Mouse (Mus musculus): ENCODE results near the gene B4galnt2. TPM values are rescaled to one million over a fixed set of nuclear protein-coding genes. Genes with fewer than 3 reads are reported as not detected.

The B4galnt2 gene
- total RNA-seq, 4 experiments from 2014 or later = not detected

GRCm38 (mm10) chr11:95827168-95827447 is 87.6 kb downstream of the B4galnt2 start:
- DNase-seq (ENCODE audit: low spot score in 2 of 2) = no peak

- DNase-seq (ENCODE audit: low spot score in 2 of 2) = no peak
Observed at GRCm38 (mm10) chr11:95826317-95827167, 88.1 kb downstream of the B4galnt2 start.

GRCm38 (mm10) chr11:95825625-95826024 is 89.1 kb downstream of the B4galnt2 start:
- no peak for DNase-seq (ENCODE audit: low spot score in 2 of 2)

- DNase-seq (ENCODE audit: low spot score in 2 of 2) = peak; percentile 36 to 60
Observed at GRCm38 (mm10) chr11:95824877-95825243, 89.8 kb downstream of the B4galnt2 start.

GRCm38 (mm10) chr11:95824071-95824876 is 90.4 kb downstream of the B4galnt2 start, which contains the start of gene Phospho1:
Phospho1 (plus strand) TSS chr11:95824499.
- peak; percentile 72 to 85 for DNase-seq (ENCODE audit: low spot score in 2 of 2)

- DNase-seq (ENCODE audit: low spot score in 2 of 2) = no peak
Observed at GRCm38 (mm10) chr11:95822437-95822836, 92.3 kb downstream of the B4galnt2 start.

- no peak for DNase-seq (ENCODE audit: low spot score in 2 of 2)
Observed at GRCm38 (mm10) chr11:95821511-95821910, 93.2 kb downstream of the B4galnt2 start.

GRCm38 (mm10) chr11:95819138-95819537 is 95.6 kb downstream of the B4galnt2 start:
- no peak for DNase-seq (ENCODE audit: low spot score in 2 of 2)

Small RNAs within 50 kb of the gene (microRNA-seq; reads per million reads assigned to microRNA genes)
- gene Mir3063 = 0 reads per million in 2 experiments

Other genes with a start within 250 kb of the B4galnt2 start
- gene Phb, start 247.9 kb downstream of the B4galnt2 start, total RNA-seq (2022) = 100 to 1,000 TPM in 2 of 4 experiments, 10 to 100 TPM in 2; 83.8 to 107 (median 94.7) TPM
- gene Zfp652, start 202.2 kb downstream of the B4galnt2 start, total RNA-seq (2022) = 10 to 100 TPM; 42.2 to 44.9 (median 43.6) TPM
- gene B130006D01Rik, start 191.3 kb downstream of the B4galnt2 start, total RNA-seq (2022) = 1 to 10 TPM; 1.2 to 1.4 (median 1.3) TPM
- gene Phospho1, start 90.4 kb downstream of the B4galnt2 start, total RNA-seq (2022) = 10 to 100 TPM; 60.8 to 75.0 (median 67.2) TPM
- 10 to 100 TPM in 1 of 4 experiments, 1 to 10 TPM in 3; 2.3 to 14.5 (median 5.2) TPM for gene Gngt2, start 77.7 kb downstream of the B4galnt2 start, total RNA-seq (2022)
- gene Abi3, start 72.4 kb downstream of the B4galnt2 start, total RNA-seq (2022) = 10 to 100 TPM in 2 of 4 experiments, 1 to 10 TPM in 2; 5.9 to 21.5 (median 10.1) TPM
- gene Igf2bp1, start 91.0 kb upstream of the B4galnt2 start, total RNA-seq (2022) = under 1 TPM in 1 of 4 experiments, not detected in 3; 0.20 TPM
- not detected for gene Gip, start 109.7 kb upstream of the B4galnt2 start, total RNA-seq (2022)
- gene Snf8, start 120.0 kb upstream of the B4galnt2 start, total RNA-seq (2022) = 100 to 1,000 TPM in 3 of 4 experiments, 10 to 100 TPM in 1; 98.4 to 106 (median 103) TPM
- gene Ube2z, start 150.5 kb upstream of the B4galnt2 start, total RNA-seq (2022) = 10 to 100 TPM; 53.6 to 60.5 (median 59.8) TPM
- gene Atp5g1, start 160.8 kb upstream of the B4galnt2 start, total RNA-seq (2022) = 100 to 1,000 TPM; 354 to 394 (median 374) TPM
- gene Calcoco2, start 197.1 kb upstream of the B4galnt2 start, total RNA-seq (2022) = not detected
- under 1 TPM in 3 of 4 experiments, not detected in 1; 0.23 to 0.36 (median 0.30) TPM for gene Ttll6, start 218.9 kb upstream of the B4galnt2 start, total RNA-seq (2022)

Data from left cerebral cortex, adult 8-10 months (tissue).